Mouse (Mus musculus) layer of hippocampus, adult 9-10 months (tissue): Measurements from ENCODE around the gene Cfap54.

Experiments used
- DNase-seq: peaks from one replicate; pipeline ENCODE4 v3.0.0; 2022; ENCODE audit warnings: low spot score

Gene Cfap54

GRCm38 (mm10) chr10:93097439-93097838 is 16.0 kb upstream of the Cfap54 start:
- no peak for DNase-seq

- no peak for DNase-seq
Observed at GRCm38 (mm10) chr10:93095827-93096226, 14.4 kb upstream of the Cfap54 start.

- no peak for DNase-seq
Observed at GRCm38 (mm10) chr10:93094957-93095580, 13.7 kb upstream of the Cfap54 start.

GRCm38 (mm10) chr10:93091928-93092327 is 10.5 kb upstream of the Cfap54 start:
- DNase-seq, result no peak

- no peak for DNase-seq
Observed at GRCm38 (mm10) chr10:93090241-93090640, 8.8 kb upstream of the Cfap54 start.

GRCm38 (mm10) chr10:93088396-93089048 is 7.1 kb upstream of the Cfap54 start:
- DNase-seq, result no peak

GRCm38 (mm10) chr10:93087504-93087903 is 6.1 kb upstream of the Cfap54 start:
- no peak for DNase-seq

GRCm38 (mm10) chr10:93083963-93084340 is 2.5 kb upstream of the Cfap54 start:
- DNase-seq, result no peak

- no peak for DNase-seq
Observed at GRCm38 (mm10) chr10:93083198-93083962, 2.0 kb upstream of the Cfap54 start.

- DNase-seq, result no peak
Observed at GRCm38 (mm10) chr10:93079486-93079885, 1.9 kb downstream of the Cfap54 start.

- no peak for DNase-seq
Observed at GRCm38 (mm10) chr10:93077935-93078479, 3.4 kb downstream of the Cfap54 start.

- DNase-seq, result no peak
Observed at GRCm38 (mm10) chr10:93076376-93076775, 5.0 kb downstream of the Cfap54 start.

- no peak for DNase-seq
Observed at GRCm38 (mm10) chr10:93075856-93076255, 5.6 kb downstream of the Cfap54 start.

GRCm38 (mm10) chr10:93072769-93073168 is 8.6 kb downstream of the Cfap54 start:
- DNase-seq, result no peak

GRCm38 (mm10) chr10:93071753-93072152 is 9.7 kb downstream of the Cfap54 start:
- peak; percentile 72 for DNase-seq

GRCm38 (mm10) chr10:93070121-93070898 is 11.1 kb downstream of the Cfap54 start:
- no peak for DNase-seq

- DNase-seq, result no peak
Observed at GRCm38 (mm10) chr10:93069721-93070120, 11.7 kb downstream of the Cfap54 start.

- no peak for DNase-seq
Observed at GRCm38 (mm10) chr10:93069041-93069679, 12.3 kb downstream of the Cfap54 start.

- no peak for DNase-seq
Observed at GRCm38 (mm10) chr10:93064973-93065372, 16.4 kb downstream of the Cfap54 start.

- DNase-seq, result no peak
Observed at GRCm38 (mm10) chr10:93063576-93063975, 17.8 kb downstream of the Cfap54 start.

GRCm38 (mm10) chr10:93062395-93062794 is 19.0 kb downstream of the Cfap54 start:
- DNase-seq, result no peak

- DNase-seq, result no peak
Observed at GRCm38 (mm10) chr10:93053867-93054266, 27.6 kb downstream of the Cfap54 start.
